Mouse (Mus musculus) MEL (cell line): ENCODE data around the gene Ranbp10.
"Not testable (repeated sequence)": the region's sequence is repeated elsewhere in the genome, so short reads cannot be mapped to it uniquely, and the experiment has no call there.

Experiments used
- BHLHE40 ChIP-seq: IDR thresholded peaks from 2 replicates; pipeline ENCODE4 v1.6.1; 2012; ENCODE audit warnings: low read depth, mild to moderate bottlenecking, inconsistent platforms, low read length, improper control_type of control experiment, borderline replicate concordance
- CHD1 ChIP-seq: IDR thresholded peaks from 2 replicates; pipeline ENCODE4 v1.6.1; 2012; ENCODE audit warnings: low read depth, mild to moderate bottlenecking, inconsistent platforms, low read length, improper control_type of control experiment
- CTCF ChIP-seq, 3 experiments: IDR thresholded peaks in 2 of 3; conservative IDR thresholded peaks in 1 of 3; 2 replicates each; pipeline ENCODE4 v1.5.1; 2011 to 2012; ENCODE audit warnings: low read length in 3 of 3, low read depth in 2 of 3, mild to moderate bottlenecking in 2 of 3, improper control_type of control experiment in 1 of 3, inconsistent platforms in 1 of 3, mixed read lengths in 1 of 3, moderate library complexity in 1 of 3; ENCODE audit not compliant: control insufficient read depth in 1 of 3, insufficient read depth in 1 of 3, poor library complexity in 1 of 3, severe bottlenecking in 1 of 3
- E2F4 ChIP-seq: IDR thresholded peaks from 2 replicates; pipeline ENCODE4 v1.6.1; 2011; ENCODE audit warnings: low read depth, low read length, improper control_type of control experiment, borderline replicate concordance
- EP300 ChIP-seq, 2 experiments: IDR thresholded peaks; 2 replicates each; pipeline ENCODE4 v1.6.1; 2011; ENCODE audit warnings: improper control_type of control experiment in 2 of 2, low read length in 2 of 2, low read depth in 1 of 2, mild to moderate bottlenecking in 1 of 2
- HCFC1 ChIP-seq: IDR thresholded peaks from 2 replicates; pipeline ENCODE4 v1.6.1; 2012; ENCODE audit warnings: low read depth, mild to moderate bottlenecking, inconsistent platforms, low read length, improper control_type of control experiment, moderate library complexity
- JUND ChIP-seq: IDR thresholded peaks from 2 replicates; pipeline ENCODE4 v1.6.1; 2011; ENCODE audit warnings: low read depth, mild to moderate bottlenecking, improper control_type of control experiment, low read length
- MAFK ChIP-seq: IDR thresholded peaks from 2 replicates; pipeline ENCODE4 v1.6.1; 2011; ENCODE audit warnings: low read depth, mild to moderate bottlenecking, low read length, improper control_type of control experiment, borderline replicate concordance
- MAX ChIP-seq: IDR thresholded peaks from 2 replicates; pipeline ENCODE4 v1.6.1; 2011; ENCODE audit warnings: low read length, improper control_type of control experiment
- MXI1 ChIP-seq: IDR thresholded peaks from 2 replicates; pipeline ENCODE4 v1.6.1; 2011; ENCODE audit warnings: mild to moderate bottlenecking, low read depth, low read length, improper control_type of control experiment
- POLR2A ChIP-seq, 2 experiments: IDR thresholded peaks; 2 replicates each; pipeline ENCODE4 v1.6.1; 2011 to 2012; ENCODE audit warnings: low read length in 2 of 2, mild to moderate bottlenecking in 2 of 2, control low read depth in 1 of 2, improper control_type of control experiment in 1 of 2, low read depth in 1 of 2, moderate library complexity in 1 of 2; ENCODE audit not compliant: control insufficient read depth in 1 of 2, insufficient read depth in 1 of 2, poor library complexity in 1 of 2
- SMC3 ChIP-seq: IDR thresholded peaks from 2 replicates; pipeline ENCODE4 v1.6.1; 2011; ENCODE audit warnings: low read depth, low read length, improper control_type of control experiment
- ZMIZ1 ChIP-seq: IDR thresholded peaks from 2 replicates; pipeline ENCODE4 v1.6.1; 2012; ENCODE audit warnings: low read depth, mild to moderate bottlenecking, inconsistent platforms, low read length, improper control_type of control experiment, moderate library complexity

DNA sequence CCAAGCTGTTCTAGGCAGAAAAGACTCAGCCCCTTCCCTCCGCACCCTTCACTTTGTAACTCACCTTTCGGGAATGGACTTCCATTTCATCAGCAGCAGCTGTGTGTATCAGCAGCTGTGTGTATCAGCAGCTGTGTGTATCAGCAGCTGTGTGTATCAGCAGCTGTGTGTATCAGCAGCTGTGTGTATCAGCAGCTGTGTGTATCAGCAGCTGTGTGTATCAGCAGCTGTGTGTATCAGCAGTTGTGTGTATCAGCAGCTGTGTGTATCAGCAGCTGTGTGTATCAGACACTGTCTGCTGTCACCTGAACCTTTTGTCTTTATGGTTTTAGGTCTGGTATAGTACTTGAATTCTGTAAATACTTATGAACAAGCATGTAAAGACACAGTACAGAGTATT, 6.6 kb upstream of the Ranbp10 start:
- not testable (repeated sequence) for TF ChIP-seq JUND; CHD1; POLR2A (IDR thresholded peaks at IDR 0.05; ENCODE audit: control insufficient read depth in 1 of 2, insufficient read depth in 1 of 2, low read depth in 1 of 2, low read length in 2 of 2, poor library complexity in 1 of 2); CTCF (IDR thresholded peaks at IDR 0.05 in 2 of 3, conservative IDR thresholded peaks at IDR 0.05 in 1 of 3; ENCODE audit: control insufficient read depth in 1 of 3, insufficient read depth in 1 of 3, low read depth in 2 of 3, low read length in 3 of 3, poor library complexity in 1 of 3, severe bottlenecking in 1 of 3); MAX; MXI1; MAFK; EP300 (IDR thresholded peaks at IDR 0.05; ENCODE audit: low read depth in 1 of 2, low read length in 2 of 2); E2F4; BHLHE40; HCFC1; SMC3; ZMIZ1
